Mouse (Mus musculus) brain, embryonic 14.5 days (tissue): ENCODE data around the gene Olfr921.

Experiments
- CTCF ChIP-seq: fragments of 200-500 bp; IDR thresholded peaks from 2 replicates; pipeline ENCODE4 v1.5.1; 2012; ENCODE audit warnings: inconsistent platforms, mild to moderate bottlenecking, moderate library complexity, borderline replicate concordance; ENCODE audit not compliant: insufficient read depth, insufficient read length; ENCODE audit errors: extremely low read depth
- POLR2A ChIP-seq: fragments of 200-500 bp; IDR thresholded peaks from 2 replicates; pipeline ENCODE4 v1.6.1; 2012; ENCODE audit warnings: mild to moderate bottlenecking, inconsistent platforms, borderline replicate concordance; ENCODE audit not compliant: poor library complexity, insufficient read depth, insufficient read length, severe bottlenecking; ENCODE audit errors: extremely low read depth

- no peak for TF ChIP-seq CTCF
- TF ChIP-seq POLR2A: no peak
Observed at GRCm38 (mm10) chr9:38772768-38773167, at the start of gene Olfr921.
